Mouse (Mus musculus) cerebellum, adult 2 months (tissue): ENCODE data around the gene Preb. TPM values are rescaled to one million over a fixed set of nuclear protein-coding genes. Genes with fewer than 3 reads are reported as not detected.

Experiments
- DNase-seq, 2 experiments: peaks; one replicate each; pipeline ENCODE4 v3.0.0; 2021
- H3K27ac ChIP-seq: fragments of 200-500 bp; 2 replicates; pipeline ENCODE4 v1.5.1; 2012; ENCODE audit warnings: low read length, control low read depth, inconsistent platforms; ENCODE audit not compliant: insufficient read depth
- H3K27me3 ChIP-seq: fragments of 200-500 bp; 2 replicates; pipeline ENCODE4 v1.6.1; 2012; ENCODE audit warnings: inconsistent platforms, mild to moderate bottlenecking, low read length, moderate library complexity; ENCODE audit not compliant: control insufficient read depth, insufficient read depth
- H3K4me1 ChIP-seq: fragments of 200-500 bp; 2 replicates; pipeline ENCODE4 v1.6.1; 2011; ENCODE audit warnings: low read length; ENCODE audit not compliant: control insufficient read depth, insufficient read depth
- H3K4me3 ChIP-seq: fragments of 200-500 bp; replicated peaks from 2 replicates; pipeline ENCODE3; 2011; ENCODE audit warnings: mild to moderate bottlenecking, low read depth, low read length, control low read depth; ENCODE audit not compliant: insufficient read depth
- CTCF ChIP-seq: fragments of 200-500 bp; IDR thresholded peaks from 2 replicates; pipeline ENCODE4 v1.5.1; 2011; ENCODE audit warnings: low read depth, mild to moderate bottlenecking, control low read depth, low read length, moderate library complexity, borderline replicate concordance; ENCODE audit not compliant: insufficient read depth
- POLR2A ChIP-seq: fragments of 200-500 bp; IDR thresholded peaks from 2 replicates; pipeline ENCODE4 v1.6.1; 2011; ENCODE audit warnings: low read length, control low read depth, borderline replicate concordance; ENCODE audit not compliant: insufficient read depth
- WGBS: fragments of 180-500 bp; shearing (Covaris S2); methylation state at CpG from one replicate; pipeline ENCODE4 v1.1.7; 2018; 5-methylcytosine and 5-hydroxymethylcytosine counted together
- polyA plus RNA-seq: library from polyadenylated mRNA; depleted of rRNA; stranded (reverse); fragments of >200 nt; gene quantifications from 2 replicates; pipeline ENCODE4 v1.2.3, GENCODE M21; 2012

The Preb gene
- polyA plus RNA-seq, 1 experiment = 241 TPM

DNA sequence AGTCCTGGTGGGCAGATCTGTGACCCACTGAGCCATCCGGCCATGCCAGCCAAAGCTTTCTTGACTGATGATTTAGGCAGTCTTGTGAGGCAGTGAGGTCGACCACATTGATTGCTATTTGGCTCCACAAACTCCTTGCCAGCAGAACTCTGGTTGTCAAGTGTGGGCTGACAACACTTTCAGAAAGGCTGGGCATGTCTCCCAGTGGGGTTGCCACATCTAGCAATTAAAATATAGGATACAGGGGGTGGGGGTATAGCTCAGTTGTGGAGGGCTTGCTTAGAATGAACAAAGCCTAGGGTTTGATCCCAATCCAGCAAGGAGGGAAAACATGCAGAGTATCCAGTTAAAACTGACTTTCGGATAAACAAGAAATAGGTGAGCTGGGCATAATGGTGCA is 33.9 kb upstream of the Preb start:
- no peak for DNase-seq

DNA sequence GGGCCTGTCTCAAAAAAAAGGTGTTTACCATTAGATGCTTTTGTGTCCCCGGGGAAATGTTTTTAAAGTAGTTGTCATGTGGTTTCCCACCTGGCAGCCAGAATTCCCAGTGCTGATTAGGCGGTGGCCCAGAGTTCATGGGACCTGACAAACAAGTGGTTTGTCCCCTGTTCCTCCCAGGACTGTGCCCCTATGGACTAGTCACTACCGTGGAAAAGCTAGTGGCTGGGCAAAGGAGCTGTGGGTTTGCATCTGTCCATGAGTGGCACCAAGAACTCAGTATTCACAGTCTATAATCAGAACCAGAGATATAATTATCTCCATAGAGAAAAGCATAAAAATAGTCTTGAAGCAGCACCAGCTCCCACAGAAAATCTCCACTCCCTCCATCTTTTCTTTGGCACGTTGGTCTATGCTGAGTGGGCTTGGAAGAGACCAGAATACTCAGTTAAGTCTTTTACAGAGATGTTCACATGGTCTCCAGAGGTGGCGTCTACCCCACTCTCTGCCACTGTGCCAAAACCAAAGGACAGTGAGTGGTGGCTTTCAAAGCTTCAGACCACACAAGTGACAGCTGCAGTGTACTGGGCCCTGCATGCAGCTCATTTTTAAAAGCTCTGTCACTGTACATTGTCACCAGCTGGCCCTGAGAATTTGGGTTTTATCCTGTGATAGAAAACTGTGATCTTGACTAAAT is 33.0 kb upstream of the Preb start:
- Histone ChIP-seq H3K27me3 (no peaks in the 10 kb centered on the region), H3K4me1 (no peaks in the 10 kb centered on the region), H3K4me3 (no peak overlapping the region), H3K27ac (no peak overlapping the region)
- no peak for DNase-seq
- TF ChIP-seq POLR2A (no peak), CTCF (no peak)
- WGBS = 66% methylated on average over 5 of the region's 5 CpGs

More for the DNA sequence above, 33.9 kb upstream of the Preb start:
- WGBS = 62% methylated on average over 3 of the region's 3 CpGs
- Histone ChIP-seq H3K4me1 (no peaks in the 10 kb centered on the region), H3K27me3 (no peaks in the 10 kb centered on the region), H3K4me3 (no peak overlapping the region), H3K27ac (no peak overlapping the region)
- TF ChIP-seq CTCF (no peak), POLR2A (no peak)

DNA sequence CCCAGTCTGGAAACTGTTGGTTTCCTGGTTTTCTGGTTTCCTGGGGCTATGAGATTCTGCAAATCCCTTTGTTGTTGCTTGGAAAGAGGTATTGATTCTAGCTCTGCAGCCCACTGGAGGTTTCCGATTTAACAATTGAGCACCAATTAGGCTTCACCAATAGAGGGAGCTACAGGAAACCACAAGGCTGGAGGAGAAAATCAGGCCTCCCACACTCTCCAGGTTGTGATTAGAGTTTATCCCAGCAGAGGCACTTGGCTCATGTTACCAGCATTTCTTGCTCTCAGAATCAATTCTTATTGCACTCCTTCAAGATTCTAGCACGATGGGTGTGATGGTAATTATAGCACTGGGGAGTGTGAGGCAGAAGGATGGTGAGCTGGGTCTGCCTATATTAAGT is 22.2 kb upstream of the Preb start:
- H3K27ac ChIP-seq = no peak overlapping the region
- H3K27me3 ChIP-seq = no peaks in the 10 kb centered on the region; the same call in 1 of the 2 replicates
- H3K4me3 ChIP-seq = no peak overlapping the region
- no peak for DNase-seq
- H3K4me1 ChIP-seq = no peaks in the 10 kb centered on the region
- TF ChIP-seq POLR2A (no peak), CTCF (peak; percentile 20; the same call in 1 of the 2 replicates)
- WGBS = 29% methylated on average over 2 of the region's 2 CpGs

DNA sequence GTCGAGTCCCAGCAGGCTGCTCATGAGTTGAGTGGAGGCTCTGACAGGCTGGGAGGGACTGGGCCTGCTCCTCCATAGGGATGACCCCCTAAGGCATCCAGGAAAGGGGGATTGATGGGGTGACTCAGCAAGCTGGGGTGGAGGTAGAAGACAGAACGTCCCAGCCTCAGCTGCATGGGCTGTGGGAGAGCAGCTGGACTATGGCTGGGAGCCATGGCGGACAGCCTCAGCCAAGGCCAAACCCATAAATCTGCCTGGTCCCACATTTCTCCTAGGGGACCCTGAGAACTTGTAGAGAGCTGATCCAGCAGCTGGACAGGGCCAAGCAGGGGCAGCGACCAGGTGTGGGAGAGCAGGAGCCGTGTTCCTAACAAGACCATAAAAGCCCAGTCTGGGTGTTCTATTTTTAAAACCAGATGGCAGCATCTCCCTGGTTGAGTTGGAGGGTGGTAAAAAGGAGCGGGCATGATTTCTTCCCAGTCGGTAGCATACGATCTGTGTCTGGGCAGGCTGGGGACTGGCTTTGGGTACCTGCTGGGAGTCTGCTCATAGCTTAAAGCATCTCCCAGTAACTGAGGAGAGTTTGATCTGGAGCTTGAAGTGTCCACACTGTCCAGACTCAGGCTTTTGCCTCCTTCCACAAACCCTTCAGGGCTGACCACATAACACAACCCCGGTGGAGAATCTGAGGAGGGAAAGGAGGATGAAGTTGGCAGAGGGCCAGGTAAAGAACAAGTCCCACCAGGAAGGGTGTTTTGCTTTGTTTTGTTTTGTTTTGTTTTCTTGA is 14.9 kb upstream of the Preb start:
- H3K4me1 ChIP-seq = no peaks in the 10 kb centered on the region
- no peak overlapping the region for H3K4me3 ChIP-seq
- TF ChIP-seq POLR2A (no peak), CTCF (no peak)
- 23% methylated on average over 9 of the region's 9 CpGs for WGBS
- DNase-seq = no peak
- H3K27ac ChIP-seq = no peak overlapping the region
- H3K27me3 ChIP-seq = no peaks in the 10 kb centered on the region; the same call in 1 of the 2 replicates

DNA sequence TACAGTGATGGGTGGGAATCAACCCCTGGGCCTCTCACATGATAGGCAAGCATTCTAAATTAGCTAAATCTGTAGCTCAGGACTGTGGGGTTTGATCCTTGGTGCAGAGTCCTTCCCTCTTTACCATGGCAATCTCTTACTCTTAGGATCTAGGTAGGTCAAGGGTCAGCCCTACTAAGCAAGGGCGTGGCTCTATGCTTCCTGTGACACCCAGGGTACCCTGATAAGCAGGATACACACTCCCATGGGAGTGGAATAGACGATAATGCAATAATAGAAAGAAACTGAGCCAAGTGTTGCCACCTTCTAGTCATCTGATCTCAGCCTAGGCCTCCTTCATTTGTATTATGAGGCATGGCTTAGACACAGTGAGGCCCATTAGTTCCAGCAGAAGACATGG is 9.3 kb upstream of the Preb start:
- TF ChIP-seq CTCF (no peak), POLR2A (no peak)
- no peak for DNase-seq
- Histone ChIP-seq H3K4me3 (no peak overlapping the region), H3K4me1 (no peaks in the 10 kb centered on the region), H3K27ac (no peak overlapping the region), H3K27me3 (no peaks in the 10 kb centered on the region)
- 74% methylated on average over 2 of the region's 2 CpGs for WGBS

DNA sequence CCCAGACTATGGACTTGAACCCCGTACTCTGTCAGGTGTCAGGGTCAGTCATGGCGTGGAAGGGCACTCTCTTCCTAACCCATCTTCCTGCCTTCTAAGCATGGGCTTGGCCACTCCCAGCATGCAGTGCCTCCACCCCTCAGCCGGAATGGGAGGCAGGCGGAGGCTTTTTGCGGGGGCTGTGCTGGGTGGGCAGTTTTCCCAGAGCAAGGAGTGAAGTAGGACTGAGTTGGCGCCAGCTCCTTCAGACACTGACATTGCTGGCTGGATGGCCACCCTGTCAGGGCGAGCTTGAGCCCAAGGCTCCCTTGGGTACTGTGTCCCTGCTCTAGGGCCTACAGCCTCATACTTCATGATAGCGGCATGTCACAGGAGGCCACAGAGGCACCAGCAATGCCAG is 8.3 kb upstream of the Preb start, which contains the start of gene Tcf23:
Gene Tcf23, plus strand, starts transcription at position 247 of the 400 bp plus-strand sequence.
- no peak for TF ChIP-seq CTCF
- no peak within 1 kb of the TSS for H3K27ac ChIP-seq
- WGBS = 33% methylated on average over 8 of the region's 8 CpGs
- DNase-seq = no peak
- no peaks in the 10 kb centered on the region for H3K27me3 ChIP-seq
- no peak within 1 kb of the TSS for H3K4me3 ChIP-seq
- H3K4me1 ChIP-seq = no peaks in the 10 kb centered on the region

DNA sequence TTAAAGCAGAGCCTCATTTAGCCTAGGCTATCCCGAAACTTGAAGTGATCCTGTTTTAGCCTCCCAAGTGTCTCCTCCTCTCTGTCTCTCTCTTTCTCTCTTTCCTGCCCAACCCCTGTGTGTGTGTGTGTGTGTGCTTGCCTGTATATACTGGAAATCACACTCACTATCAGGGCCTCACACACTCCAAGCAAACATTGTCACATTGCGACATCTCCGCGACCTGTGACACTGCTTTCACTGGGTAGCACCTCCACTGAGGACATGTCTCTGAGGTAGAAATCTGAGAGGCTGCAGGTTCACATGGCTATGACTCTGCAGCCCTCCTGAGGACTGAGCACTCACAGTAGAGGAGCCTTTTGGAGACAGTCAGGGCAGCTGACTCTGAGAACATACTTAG is 6.0 kb upstream of the Preb start:
- DNase-seq = no peak
- Histone ChIP-seq H3K27me3 (no peaks in the 10 kb centered on the region), H3K27ac (no peak overlapping the region), H3K4me3 (no peak overlapping the region), H3K4me1 (no peaks in the 10 kb centered on the region)
- WGBS = 89% methylated on average over 4 of the region's 4 CpGs
- TF ChIP-seq CTCF (no peak), POLR2A (no peak)

DNA sequence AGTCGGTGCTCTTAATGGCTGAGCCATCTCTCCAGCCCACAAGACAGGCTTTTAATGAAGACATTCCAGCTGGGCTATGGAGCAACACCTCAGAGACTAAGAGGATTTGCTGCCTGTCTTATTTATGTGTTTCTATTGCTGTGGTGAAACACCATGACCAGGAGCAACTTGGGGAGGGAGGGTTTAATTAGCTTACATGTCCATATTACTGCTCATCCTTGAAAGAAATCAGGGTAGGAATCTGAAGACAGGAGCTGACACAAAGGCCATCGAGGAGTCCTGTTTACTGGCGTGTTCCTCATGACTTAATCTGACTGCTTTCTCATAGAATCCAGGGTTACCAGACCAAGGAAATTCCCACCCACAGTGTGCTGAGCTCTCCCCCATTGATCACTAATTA is 3.8 kb upstream of the Preb start:
- Histone ChIP-seq H3K27ac (no peak overlapping the region), H3K4me3 (no peak overlapping the region), H3K4me1 (peaks cover 3% of the 10 kb centered on the region; the same call in 1 of the 2 replicates), H3K27me3 (no peaks in the 10 kb centered on the region)
- DNase-seq = no peak
- 36% methylated on average over 3 of the region's 3 CpGs for WGBS
- TF ChIP-seq CTCF (no peak), POLR2A (no peak)
